Mouse (Mus musculus): ENCODE data around the gene Zmat5. TPM values are rescaled to one million over a fixed set of nuclear protein-coding genes. Genes with fewer than 3 reads are reported as not detected.

Gene Zmat5
- total RNA-seq, 4 experiments from 2014 or later: 25.9 to 31.7 (median 26.3) TPM

GRCm38 (mm10) chr11:4734179-4734578 lies 29.7 kb downstream of the Zmat5 start:
- no peak for DNase-seq (ENCODE audit: low spot score)

DNA sequence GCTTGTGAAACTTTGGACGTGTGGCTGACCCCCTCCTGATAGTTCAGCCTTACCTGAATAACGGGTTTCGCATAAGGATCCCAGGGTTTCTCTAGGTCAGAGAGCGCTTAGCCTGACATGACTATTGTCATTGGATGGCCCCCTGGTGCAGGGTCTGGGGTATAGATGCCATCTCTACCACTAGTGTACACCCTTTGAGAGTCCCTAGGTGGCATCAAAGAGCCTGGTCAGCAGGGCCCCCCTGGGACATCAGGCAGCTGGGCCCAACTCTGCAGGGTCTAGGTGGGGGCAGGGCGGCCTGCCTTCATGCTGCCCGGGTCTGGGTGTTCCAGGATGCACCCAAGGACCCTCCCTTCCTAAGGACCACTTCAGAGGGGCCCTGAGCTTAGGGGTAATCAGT lies 31.9 kb downstream of the Zmat5 start:
- no peak for DNase-seq (ENCODE audit: low spot score)

- DNase-seq (ENCODE audit: low spot score): no peak
Measured at GRCm38 (mm10) chr11:4737682-4738081, 33.2 kb downstream of the Zmat5 start.

- DNase-seq (ENCODE audit: low spot score): no peak
Measured at GRCm38 (mm10) chr11:4738719-4739118, 34.2 kb downstream of the Zmat5 start.

GRCm38 (mm10) chr11:4740785-4741184 lies 36.3 kb downstream of the Zmat5 start:
- DNase-seq (ENCODE audit: low spot score): no peak

GRCm38 (mm10) chr11:4744691-4745090 lies 40.2 kb downstream of the Zmat5 start:
- no peak for DNase-seq (ENCODE audit: low spot score)

GRCm38 (mm10) chr11:4745969-4746368 lies 41.5 kb downstream of the Zmat5 start:
- no peak for DNase-seq (ENCODE audit: low spot score)

DNA sequence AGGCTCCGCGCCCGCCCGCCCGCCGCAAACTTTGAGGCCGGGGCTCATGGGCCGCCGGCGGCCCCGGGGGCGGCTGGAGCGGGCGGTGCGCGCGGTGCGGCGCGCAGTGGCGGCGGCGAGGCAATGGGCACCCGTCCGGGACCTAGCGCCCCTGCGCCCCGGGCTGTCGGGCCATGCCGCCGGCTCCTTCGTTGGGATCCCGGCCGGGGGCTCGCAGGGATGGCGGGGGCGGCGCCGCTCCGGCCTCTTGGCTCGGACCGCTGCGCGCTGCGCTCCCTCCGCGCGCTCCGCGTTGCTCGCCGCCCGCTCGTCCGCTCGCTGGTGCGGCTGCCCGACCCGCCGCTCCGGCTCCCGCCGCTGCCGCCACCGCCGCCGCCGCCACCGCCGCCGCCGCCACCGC lies 42.3 kb downstream of the Zmat5 start, which contains the start of gene Cabp7:
Gene Cabp7, minus strand, starts transcription at position 46 of the 400 bp plus-strand sequence.
- no peak for DNase-seq (ENCODE audit: low spot score)

GRCm38 (mm10) chr11:4747285-4747684 lies 42.8 kb downstream of the Zmat5 start:
- no peak for DNase-seq (ENCODE audit: low spot score)

DNA sequence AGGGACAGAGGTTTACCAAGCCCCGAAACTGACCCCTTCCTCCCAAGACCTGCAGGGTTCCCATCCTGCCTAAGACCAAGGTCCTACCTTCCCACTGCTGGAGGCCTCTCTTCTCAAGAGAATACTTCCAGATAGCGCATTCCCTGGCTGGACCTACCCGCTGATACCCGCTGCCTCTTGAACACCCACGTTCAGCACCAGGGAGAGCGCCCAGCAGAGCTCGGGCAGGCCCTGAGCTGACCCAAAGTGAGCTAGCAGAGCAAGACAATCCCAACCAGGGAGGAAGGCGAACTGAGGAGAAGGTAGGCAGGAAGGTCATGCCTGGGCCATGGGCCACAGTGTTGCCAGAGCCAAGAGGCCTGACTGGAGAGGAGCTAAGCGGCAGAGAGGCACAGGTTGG lies 45.8 kb downstream of the Zmat5 start:
- DNase-seq (ENCODE audit: low spot score): no peak

DNA sequence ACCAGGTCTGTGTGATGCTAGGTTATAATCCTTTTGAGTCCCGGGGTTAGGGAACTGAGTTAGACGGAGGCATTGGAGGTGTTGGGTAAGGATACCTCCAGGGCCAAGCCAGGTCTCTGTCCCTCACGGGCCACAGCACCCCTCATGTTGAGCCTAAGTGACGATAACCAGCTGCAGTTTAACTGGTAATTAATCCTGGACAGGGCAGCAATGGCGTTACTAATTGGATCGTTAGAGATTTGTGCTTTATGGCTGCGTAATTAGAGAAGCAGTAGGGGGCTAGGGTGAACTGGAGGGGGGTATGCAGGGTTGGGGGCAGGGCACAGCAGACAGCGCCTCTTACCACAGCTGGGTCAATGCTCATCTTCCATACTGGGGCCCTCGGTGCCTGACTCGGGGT lies 48.4 kb downstream of the Zmat5 start:
- no peak for DNase-seq (ENCODE audit: low spot score)

DNA sequence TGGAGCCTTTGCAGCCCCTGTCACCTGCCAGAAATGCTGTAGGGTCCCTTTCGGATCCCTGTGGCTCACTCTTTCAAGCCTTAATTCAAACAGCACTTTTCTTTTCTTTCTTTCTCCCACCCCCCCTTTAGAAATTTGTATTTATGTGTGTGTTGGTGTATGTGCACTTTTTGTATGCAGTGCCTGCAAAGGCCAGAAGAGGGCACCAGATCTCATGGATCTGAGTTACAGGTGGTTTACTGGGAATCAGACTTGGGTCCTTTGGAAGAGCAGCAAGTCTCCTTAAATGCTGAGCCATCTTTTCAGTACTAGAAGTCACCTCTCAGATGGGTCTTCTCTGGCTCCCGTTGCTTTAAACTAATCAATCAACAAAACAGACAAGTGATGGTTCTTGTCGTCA lies 49.6 kb downstream of the Zmat5 start:
- DNase-seq (ENCODE audit: low spot score): no peak

DNA sequence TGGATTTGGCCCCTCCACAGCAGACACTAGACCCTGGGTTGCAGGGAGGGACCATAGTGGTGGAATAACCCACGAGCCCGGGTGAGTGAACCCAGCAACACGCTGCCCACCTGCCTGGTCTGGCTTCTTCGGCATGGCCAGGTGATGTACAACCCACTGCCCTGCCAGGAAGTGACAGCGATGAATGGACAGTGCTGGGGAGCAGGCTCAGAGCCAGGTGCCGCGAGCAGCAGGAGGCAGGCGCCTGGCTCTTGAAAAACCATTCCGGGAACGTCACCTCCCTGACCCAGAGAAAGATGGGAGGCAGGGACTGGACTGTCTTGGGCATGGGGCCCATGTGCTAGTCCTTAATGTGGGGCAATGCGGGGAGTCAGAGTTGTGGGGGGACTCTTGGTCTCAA lies 50.4 kb downstream of the Zmat5 start:
- no peak for DNase-seq (ENCODE audit: low spot score)

DNA sequence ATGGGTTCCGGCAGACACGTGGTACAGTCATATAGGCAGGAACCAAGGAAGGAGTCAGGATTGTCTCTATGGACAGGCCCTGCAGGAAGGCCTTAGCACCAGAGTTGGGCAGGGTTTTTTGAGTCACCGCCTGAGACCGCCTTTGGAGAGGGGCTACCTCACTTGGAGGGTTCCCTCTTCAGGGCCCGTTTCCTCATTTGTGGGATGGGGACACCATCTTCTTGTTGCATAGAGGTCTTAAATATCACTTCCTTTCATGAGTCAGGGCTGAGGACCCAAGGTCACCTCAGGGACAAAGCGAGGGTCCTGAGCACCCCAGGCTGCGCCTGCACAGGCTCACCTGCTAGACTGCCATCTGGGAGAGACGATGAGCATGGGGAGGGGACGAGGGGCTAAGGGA lies 52.0 kb downstream of the Zmat5 start:
- DNase-seq (ENCODE audit: low spot score): no peak

- DNase-seq (ENCODE audit: low spot score): no peak
Measured at GRCm38 (mm10) chr11:4756984-4757788, 52.7 kb downstream of the Zmat5 start.

- no peak for DNase-seq (ENCODE audit: low spot score)
Measured at GRCm38 (mm10) chr11:4757789-4758158, 53.3 kb downstream of the Zmat5 start.

DNA sequence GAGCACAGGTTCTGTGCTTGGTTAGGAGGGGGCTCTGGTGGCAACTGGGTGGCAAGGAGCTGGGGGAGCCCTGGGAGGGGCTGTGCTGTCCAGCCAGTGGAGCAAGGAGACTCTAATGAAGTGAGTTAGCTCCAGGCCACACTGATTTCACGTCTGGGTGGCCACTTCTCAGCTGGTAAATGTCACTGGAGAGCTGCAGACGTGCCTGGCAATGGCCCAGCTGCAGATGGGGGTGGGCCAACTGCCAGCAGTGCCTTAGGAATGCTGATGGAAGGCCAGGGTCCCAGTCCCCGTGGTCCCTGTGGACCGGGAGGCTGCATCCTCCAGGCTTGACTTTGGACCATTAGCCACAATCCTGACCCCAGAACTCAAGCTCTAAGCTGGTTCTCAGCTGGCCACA lies 56.0 kb downstream of the Zmat5 start:
- DNase-seq (ENCODE audit: low spot score): no peak

DNA sequence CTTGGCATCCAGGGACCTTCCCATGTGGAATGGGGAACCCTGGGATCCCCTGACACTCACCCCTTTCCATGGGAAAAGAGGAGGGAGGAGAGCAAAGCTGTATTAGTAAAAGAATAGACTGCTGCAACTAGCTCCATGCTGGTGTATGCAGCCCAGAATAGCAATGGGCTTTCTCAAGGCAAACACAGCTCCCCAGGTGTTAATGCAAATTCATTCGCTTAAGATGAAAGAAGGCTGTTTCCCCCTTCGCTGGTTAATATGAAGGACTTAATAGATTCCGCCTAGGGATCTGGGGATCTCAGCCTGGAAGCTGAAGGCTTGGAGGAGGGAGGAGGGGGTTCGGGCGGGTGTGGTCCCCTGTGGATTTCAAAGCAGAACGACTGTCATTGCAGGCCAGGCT lies 57.5 kb downstream of the Zmat5 start:
- DNase-seq (ENCODE audit: low spot score): no peak

- no peak for DNase-seq (ENCODE audit: low spot score)
Measured at GRCm38 (mm10) chr11:4762511-4762910, 58.0 kb downstream of the Zmat5 start.

- DNase-seq (ENCODE audit: low spot score): no peak
Measured at GRCm38 (mm10) chr11:4763631-4764030, 59.2 kb downstream of the Zmat5 start.

DNA sequence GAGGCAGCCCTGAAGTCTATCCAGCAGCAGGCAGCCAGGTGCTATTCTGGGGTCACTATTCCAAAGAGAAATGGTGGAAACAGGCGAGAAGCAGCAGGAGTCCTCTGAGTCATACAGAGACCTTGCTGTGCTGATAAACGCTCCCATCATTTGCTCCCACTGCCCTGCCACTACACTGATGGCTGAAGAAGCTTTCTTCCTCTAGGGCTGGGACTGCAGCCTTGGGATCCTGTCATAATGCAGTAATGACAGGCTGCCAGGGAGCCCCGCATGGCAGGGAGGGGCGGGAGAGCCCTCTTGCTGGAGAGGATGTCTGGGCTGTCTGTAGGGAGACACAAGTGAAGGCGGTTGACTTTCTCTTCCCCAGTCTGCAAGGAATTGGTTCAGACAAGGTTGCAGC lies 60.0 kb downstream of the Zmat5 start:
- DNase-seq (ENCODE audit: low spot score): no peak

DNA sequence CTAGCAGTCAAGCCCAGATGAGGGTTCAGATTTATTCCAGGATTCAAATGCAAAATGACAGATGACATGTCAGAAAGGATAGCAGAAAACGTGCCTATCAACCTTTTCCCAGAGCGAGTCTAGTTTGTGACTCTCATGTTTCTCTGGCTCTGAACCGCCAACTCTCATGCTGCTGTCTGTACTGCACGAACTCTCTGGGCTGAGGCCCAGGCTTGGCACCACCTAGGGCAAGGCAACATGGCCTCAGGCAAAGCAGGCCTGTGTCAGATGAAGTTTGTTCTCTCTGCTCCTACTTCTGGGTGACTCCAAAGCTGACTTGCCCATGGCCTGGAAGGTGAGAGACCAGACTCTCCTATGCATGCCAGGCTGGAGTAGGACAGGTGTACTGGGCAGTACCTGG lies 63.9 kb downstream of the Zmat5 start:
- no peak for DNase-seq (ENCODE audit: low spot score)

DNA sequence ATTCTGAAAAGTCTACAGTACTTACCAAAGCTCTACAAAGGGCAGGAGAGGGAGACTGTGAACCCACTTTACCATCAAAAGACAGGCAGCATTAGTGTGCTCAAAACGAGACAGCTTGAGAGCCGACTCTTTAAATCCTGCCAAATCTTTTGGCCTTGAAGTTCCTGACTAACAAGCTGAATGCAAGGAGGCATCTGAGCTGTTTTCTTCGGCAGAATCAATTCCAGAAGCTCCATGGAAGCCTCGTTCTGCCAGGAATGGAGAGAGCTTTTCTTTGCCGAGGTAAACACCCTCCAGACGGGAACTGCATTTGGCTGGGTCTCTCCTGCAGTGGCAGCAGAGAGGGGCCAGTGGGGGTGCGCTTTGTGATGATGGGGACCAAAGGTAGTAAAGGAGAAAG lies 64.8 kb downstream of the Zmat5 start:
- DNase-seq (ENCODE audit: low spot score): no peak

DNA sequence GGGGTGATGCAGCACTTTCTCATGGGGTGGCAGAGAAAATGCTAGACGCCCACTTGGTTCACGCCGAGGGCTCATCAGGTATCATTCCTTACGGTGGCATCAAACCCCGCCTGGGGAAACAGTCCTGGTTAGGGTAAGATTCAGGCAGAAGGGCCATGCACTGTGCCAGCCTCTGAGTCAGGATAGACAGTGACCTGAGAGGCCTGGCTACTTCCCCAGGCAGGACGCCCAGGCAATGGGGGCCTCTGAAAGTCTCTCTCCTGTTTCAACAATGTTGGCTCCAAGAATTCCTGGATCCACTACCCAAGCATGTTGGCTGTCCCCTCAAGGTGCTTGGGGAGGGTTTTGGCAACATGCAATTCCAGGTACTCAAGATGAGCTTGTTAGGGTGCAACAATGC lies 65.4 kb downstream of the Zmat5 start:
- DNase-seq (ENCODE audit: low spot score): no peak

Measured in heart, adult 8-10 months (tissue).